Mouse (Mus musculus): ENCODE measurements around the gene Kmt5b. TPM values are rescaled to one million over a fixed set of nuclear protein-coding genes. Genes with fewer than 3 reads are reported as not detected.

The Kmt5b gene
- total RNA-seq, 2 experiments from 2014 or later: 20.1 to 20.2 TPM

- no peak for DNase-seq
- intact Hi-C loops (cut with DNase I; ENCODE audit: low total_unique reads): no loop called here
Observed at GRCm38 (mm10) chr19:3840214-3840651, 73.0 kb downstream of the Kmt5b start.

DNA sequence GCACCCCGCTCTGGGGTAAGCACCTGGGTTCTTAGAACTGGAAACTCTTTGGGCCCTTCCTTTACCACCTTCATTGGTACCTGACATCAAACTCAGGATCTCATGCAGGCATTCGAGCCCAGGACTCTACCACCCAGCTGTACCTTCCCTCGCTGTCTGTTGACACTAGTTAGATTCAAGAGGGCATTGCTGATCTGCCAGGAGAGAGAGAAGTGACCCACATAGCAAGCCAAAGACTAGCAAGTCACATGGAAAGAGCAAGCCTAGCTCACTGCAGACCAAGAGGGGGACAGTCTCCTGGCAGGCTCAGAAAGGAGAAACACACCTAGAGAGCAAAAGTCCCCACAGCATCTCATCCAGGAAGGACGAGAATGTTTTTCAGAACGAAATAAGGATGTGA lies 73.5 kb downstream of the Kmt5b start:
- DNase-seq: no peak
- intact Hi-C loops (cut with DNase I; ENCODE audit: low total_unique reads): no loop called here

GRCm38 (mm10) chr19:3842359-3843148 lies 75.3 kb downstream of the Kmt5b start:
- intact Hi-C loops (cut with DNase I; ENCODE audit: low total_unique reads): no loop called here
- no peak for DNase-seq

- DNase-seq: no peak
- intact Hi-C loops (cut with DNase I; ENCODE audit: low total_unique reads): no loop called here
Observed at GRCm38 (mm10) chr19:3843629-3844028, 76.4 kb downstream of the Kmt5b start.

- DNase-seq: no peak
Observed at GRCm38 (mm10) chr19:3844836-3845235, 77.6 kb downstream of the Kmt5b start.

GRCm38 (mm10) chr19:3845339-3845738 lies 78.1 kb downstream of the Kmt5b start:
- intact Hi-C loops (cut with DNase I; ENCODE audit: low total_unique reads): no loop called here
- no peak for DNase-seq

More at GRCm38 (mm10) chr19:3844836-3845235, 77.6 kb downstream of the Kmt5b start:
- intact Hi-C loops (cut with DNase I; ENCODE audit: low total_unique reads): no loop called here

DNA sequence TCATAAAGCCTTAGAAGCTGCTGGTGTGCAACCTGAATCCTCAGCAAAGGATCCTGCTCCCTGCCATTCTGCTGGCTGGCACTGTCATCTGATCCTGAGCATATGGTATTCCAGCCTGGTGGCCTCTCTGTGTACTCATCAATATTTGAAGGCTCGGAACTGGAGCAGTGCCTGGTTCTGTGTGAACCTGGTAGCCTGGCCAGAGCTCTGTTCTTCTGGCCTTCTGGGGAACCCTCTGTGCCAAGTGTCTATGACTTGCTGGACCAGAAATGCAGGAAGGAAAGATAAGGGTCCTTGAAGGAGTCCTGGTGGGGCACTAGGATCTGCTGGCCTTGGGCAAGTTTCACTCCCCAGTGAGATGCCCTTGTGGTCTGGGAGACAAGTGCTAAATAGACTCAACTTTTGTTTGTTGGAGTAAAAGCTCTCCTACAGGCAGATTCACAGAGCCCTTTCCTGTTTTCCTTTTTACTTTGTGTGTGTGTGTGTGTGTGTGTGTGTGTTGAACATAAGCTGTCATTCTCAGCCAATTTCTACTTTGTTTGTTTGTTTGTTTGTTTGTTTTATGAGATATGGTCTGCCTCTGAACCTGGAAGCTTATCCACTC lies 78.7 kb downstream of the Kmt5b start:
- no peak for DNase-seq
- intact Hi-C loops (cut with DNase I; ENCODE audit: low total_unique reads): no loop called here

GRCm38 (mm10) chr19:3846676-3847604 lies 79.7 kb downstream of the Kmt5b start:
- intact Hi-C loops (cut with DNase I; ENCODE audit: low total_unique reads): no loop called here
- no peak for DNase-seq

DNA sequence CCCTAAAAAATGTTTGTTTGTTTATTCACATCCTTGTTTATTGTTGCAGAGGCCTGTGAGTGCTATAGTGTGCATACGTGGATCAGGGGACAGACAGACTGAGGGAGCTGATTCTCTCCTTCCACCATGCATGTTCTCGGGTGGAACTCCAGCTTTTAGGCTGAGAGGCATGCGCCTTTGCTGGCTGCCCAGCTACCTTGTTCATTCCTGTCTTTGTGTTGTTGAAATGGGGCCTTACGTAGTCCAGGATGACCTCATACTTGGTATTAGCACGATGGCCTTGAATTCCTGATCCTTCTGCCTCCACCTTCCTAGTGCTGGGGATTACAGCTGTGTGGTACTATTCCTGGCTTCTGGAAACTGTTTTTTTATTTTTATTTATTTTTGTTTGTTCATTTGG lies 80.5 kb downstream of the Kmt5b start:
- no peak for DNase-seq
- intact Hi-C loops (cut with DNase I; ENCODE audit: low total_unique reads): no loop called here

- peak; percentile 23 for DNase-seq
- intact Hi-C loops (cut with DNase I; ENCODE audit: low total_unique reads): no loop called here
Observed at GRCm38 (mm10) chr19:3848207-3848808, 81.1 kb downstream of the Kmt5b start.

GRCm38 (mm10) chr19:3849251-3849650 lies 82.0 kb downstream of the Kmt5b start:
- intact Hi-C loops (cut with DNase I; ENCODE audit: low total_unique reads): no loop called here
- no peak for DNase-seq

DNA sequence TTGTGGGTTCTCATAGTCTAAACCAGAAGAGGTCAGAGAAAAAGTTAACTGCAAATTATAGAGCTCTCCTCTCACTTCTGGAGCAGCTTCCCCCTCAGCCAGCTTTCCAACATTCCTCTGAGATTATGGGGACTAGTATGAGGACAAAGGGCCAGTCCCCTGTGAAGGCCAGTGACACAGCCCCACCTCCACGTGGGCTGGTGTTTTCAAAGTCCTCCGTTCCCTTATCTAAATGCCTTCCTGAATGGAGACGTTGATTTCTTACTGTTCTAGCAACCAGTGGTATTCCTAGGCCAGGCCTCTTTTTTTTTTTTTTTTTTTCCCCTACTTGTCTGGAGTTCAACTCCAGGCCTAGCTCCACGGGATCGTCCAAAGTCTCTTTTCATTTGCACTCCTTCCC lies 82.9 kb downstream of the Kmt5b start:
- DNase-seq: no peak
- intact Hi-C loops (cut with DNase I; ENCODE audit: low total_unique reads): no loop called here

GRCm38 (mm10) chr19:3850847-3851469 lies 83.7 kb downstream of the Kmt5b start:
- DNase-seq: peak; percentile 10
- intact Hi-C loops (cut with DNase I; ENCODE audit: low total_unique reads): no loop called here

DNA sequence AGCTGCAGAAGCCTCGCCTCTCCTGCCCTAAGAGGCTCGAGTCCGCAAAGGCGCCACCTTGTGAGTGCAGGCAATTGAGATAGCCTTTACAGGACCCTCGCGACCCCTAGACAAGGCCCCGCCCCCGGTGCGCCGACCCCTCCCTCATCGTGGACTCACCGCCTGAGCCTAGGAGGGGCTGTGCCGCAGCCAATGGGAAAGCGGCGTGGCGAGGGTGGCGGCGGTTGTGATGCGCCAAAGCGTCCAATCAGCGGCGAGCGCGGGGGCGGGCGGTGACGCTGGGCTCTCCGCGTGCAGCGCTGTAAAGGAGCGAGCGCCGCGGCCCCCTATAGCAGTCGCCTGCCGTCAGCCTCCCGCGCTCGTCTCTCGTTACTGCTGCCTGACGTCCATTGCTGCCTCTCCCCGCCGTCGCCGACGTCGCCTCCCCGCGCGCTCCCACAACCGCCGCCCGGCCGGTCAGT lies 84.3 kb downstream of the Kmt5b start, which contains the start of gene Chka:
TSS of gene Chka (plus strand) at position 272 of the 461 bp plus-strand sequence.
- intact Hi-C loops (cut with DNase I; ENCODE audit: low total_unique reads): no loop called here
- DNase-seq: peak; percentile 96

DNA sequence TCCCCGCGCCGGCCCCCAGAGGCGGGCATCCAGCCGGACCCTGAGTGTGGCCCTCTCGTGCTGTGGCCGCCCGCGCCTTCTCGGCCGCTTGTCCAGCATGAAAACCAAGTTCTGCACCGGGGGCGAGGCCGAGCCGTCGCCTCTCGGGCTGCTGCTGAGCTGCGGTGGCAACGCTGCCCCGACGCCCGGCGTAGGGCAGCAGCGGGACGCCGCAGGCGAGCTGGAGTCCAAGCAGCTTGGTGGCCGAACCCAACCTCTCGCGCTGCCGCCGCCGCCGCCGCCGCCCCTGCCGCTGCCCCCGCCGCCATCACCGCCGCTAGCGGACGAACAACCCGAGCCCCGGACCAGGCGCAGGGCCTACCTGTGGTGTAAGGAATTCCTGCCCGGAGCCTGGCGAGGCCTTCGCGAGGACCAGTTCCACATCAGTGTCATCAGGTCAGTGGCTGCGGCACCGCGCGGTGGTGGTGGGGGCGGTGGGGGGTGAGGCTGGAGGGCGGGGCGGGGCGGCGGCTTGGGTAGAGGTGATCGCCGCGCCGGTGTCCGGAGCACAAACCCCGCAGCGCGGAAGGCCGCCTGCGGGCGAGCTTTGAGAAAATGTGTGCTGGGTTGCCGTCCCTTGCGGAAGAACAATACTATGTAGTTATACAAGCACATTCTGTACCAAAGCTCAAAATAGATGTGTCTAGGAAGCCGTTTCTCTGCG lies 84.9 kb downstream of the Kmt5b start:
- intact Hi-C loops (cut with DNase I; ENCODE audit: low total_unique reads): no loop called here

DNA sequence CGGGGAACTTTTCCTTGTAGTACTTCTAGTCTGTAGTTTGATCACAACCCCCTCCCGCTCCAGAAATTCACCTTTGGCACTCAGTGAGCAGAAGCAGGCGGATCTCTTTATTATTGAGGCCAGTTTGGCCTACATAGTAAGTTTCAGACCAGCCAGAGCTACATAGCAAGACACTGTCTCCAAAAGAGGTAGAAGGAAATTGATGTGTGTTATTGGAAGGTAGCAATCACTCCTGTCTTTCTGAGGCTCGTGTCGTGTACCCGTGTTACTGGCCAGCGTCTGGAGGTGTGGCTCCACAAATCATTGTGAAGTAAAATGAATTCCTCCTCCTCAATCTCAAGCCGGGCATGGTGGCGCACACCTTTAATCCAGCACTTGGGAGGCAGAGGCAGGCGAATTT lies 85.9 kb downstream of the Kmt5b start:
- DNase-seq: no peak
- intact Hi-C loops (cut with DNase I; ENCODE audit: low total_unique reads): no loop called here

More for the DNA sequence above, 84.9 kb downstream of the Kmt5b start:
- DNase-seq: peak; percentile 47

DNA sequence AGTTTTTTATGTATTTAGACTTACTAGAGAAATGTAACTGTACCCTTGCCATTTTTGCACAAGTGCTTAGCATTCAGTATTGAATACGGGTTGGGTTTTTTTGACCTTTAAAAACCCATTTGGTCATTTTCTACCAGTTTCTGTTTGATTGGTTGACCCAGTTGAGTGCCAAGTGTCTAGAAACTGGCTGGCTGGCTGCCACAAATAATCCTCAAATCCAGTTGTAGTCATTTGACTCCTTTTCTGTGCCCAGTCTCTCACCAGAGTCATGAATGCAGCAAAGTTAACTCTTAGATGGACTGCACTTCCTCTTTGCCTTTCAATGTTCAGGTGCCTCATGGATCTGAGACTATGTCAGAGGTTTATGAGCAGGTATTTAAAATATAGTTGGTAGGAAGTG lies 86.7 kb downstream of the Kmt5b start:
- intact Hi-C loops (cut with DNase I; ENCODE audit: low total_unique reads): no loop called here
- DNase-seq: no peak

GRCm38 (mm10) chr19:3855091-3855490 lies 87.9 kb downstream of the Kmt5b start:
- DNase-seq: no peak
- intact Hi-C loops (cut with DNase I; ENCODE audit: low total_unique reads): no loop called here
